Mouse (Mus musculus) spleen, embryonic (tissue): ENCODE measurements around the gene Wscd2.

Experiments
- CTCF ChIA-PET: fragments of 350-600 bp; sonication (Branson Sonifier 250); formaldehyde crosslinking; loops from one replicate; lab custom pipeline; 2022; lab: Charles Lee

Wscd2 gene

DNA sequence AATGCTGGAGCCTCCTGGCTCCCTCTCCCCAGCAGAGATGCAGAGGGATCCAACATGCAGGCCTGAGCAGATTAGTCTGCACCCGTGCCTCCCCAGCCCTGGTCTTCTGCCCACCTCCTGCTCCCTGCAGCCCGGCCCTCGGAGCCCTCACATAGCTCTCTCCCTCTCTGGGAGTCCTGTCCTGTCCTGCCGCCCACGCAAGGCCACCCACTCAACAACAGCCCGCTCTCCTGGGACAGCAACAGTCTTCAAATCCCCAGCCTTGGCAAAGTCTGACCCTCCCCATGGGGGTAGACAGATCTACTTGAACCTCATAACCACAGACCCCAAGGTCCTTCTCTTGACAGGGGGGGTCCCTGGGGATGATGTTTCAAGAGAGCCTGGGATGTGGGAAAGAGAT, 120.4 kb downstream of the Wscd2 start:
- CTCF ChIA-PET: no interaction called here

GRCm38 (mm10) chr5:113611131-113611530, 121.0 kb downstream of the Wscd2 start:
- CTCF ChIA-PET: interaction anchor here (0.7 kb wide), 1 partner anchor 625 kb away, joined by 4 read pairs; no protein-coding TSS in a partner anchor

GRCm38 (mm10) chr5:113611771-113612233, 121.7 kb downstream of the Wscd2 start:
- CTCF ChIA-PET: no interaction called here

DNA sequence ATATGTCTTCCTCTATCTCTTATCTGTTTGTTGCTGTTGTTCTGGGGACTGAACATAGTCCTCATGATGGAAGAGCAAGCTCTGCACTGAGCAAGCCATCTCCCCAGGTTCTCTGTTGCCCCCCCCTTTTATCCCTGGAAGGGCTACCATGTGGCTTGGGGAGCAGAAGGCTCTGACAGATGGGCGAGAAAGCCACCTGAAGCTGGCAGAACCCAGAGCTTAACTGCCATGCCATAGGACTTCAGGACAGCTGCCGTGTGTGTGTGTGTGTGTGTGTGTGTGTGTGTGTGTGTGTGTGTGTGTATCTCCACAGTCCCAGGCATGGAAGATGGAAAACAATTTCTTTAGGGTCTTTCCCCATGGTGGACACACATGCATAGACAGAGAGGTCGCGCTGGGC, 128.6 kb downstream of the Wscd2 start:
- CTCF ChIA-PET: no interaction called here

DNA sequence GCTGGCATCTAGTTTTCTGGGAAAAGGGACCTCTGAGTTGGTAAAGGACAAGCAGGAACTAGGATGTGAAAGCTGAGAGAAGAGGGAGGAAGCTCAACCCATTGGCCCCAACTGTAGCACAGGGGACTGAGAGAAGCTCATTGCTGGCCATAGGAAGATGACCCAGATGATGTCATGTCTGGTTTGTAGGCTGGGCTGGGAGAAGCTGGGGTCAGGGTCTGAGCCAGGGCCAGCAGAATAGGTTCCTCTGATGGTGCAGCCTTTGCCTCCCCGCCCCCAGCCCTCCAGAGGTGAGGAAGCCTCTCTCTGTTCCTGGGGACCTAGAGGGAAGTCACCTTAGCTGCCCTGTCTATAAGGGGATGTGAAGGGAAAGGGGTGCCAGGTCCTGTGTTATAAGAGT, 129.0 kb downstream of the Wscd2 start:
- CTCF ChIA-PET: no interaction called here

- CTCF ChIA-PET: no interaction called here
These were observed 130.1 kb downstream of the Wscd2 start for GRCm38 (mm10) chr5:113620130-113620716.

GRCm38 (mm10) chr5:113620999-113621398, 130.9 kb downstream of the Wscd2 start:
- CTCF ChIA-PET: interaction anchor here (0.5 to 0.6 kb wide), 2 partner anchors 31 to 41 kb away, joined by 3 to 4 read pairs; no protein-coding TSS in a partner anchor

DNA sequence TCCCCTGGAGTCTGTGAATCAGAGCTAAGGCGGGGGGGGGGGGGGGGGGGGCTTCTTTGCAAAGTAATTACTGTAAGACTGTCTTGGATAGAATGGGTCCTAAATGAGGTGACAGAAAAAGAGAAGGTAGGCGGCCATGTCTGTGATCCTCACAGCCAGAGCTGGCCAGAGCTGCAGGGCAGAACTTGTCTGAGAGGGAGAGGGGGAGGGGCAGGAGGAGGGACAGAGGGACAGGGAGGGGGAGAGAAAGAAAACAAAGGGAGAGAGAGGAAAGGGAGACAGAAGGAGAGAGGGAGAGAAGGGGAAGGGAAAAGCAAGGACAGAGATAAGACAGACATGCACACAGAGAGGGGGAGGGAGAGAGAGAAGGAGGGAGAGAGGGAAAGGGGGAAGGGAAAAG, 132.9 kb downstream of the Wscd2 start:
- CTCF ChIA-PET: interaction anchor here (0.7 kb wide), 1 partner anchor 24 kb away, joined by 3 read pairs; no protein-coding TSS in a partner anchor

- CTCF ChIA-PET: no interaction called here
These were observed 134.9 kb downstream of the Wscd2 start for GRCm38 (mm10) chr5:113625068-113625467.

GRCm38 (mm10) chr5:113626352-113626751, 136.2 kb downstream of the Wscd2 start:
- CTCF ChIA-PET: no interaction called here

DNA sequence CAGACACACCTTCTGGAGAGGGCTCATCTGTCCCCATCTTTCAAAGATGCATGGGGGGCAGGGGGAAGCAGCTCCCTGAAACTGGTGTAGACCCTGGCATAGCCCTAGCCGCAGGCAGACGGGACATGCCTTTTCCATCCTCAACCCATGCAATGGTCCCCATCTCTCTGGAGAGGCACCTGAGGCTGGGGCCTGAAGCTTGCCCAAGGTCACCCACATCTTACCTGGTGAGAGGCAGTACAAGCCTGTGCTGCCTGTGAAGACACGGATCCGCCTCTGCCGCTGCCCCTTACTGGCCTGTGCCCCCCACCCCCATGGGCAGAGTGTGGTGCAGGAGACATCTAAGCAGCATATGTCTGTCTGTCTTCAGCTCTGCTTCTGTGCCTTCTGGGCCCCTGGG, 136.9 kb downstream of the Wscd2 start:
- CTCF ChIA-PET: no interaction called here

- CTCF ChIA-PET: interaction anchor here (0.6 kb wide), 1 partner anchor 147 kb away, joined by 5 read pairs; no protein-coding TSS in a partner anchor
These were observed 137.8 kb downstream of the Wscd2 start for GRCm38 (mm10) chr5:113627820-113628437.

DNA sequence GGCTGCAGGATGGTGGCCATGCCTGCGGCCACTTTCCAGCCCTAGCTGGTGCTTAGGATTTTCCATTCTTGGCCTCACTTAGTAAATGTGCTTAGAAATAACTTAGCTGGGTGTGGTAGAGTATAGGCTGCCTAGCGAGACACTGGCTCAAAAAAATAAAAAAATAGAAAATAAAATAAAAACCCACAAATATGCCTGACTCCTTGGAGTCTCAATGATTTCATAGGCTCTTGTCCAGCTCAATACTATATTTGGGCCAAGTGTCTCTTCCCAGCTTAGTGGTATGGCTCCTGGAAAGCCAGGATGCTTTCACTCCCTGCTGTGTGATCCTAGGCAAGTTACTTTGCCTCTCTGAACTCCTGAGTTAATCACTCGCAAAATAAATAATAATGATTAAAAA, 139.1 kb downstream of the Wscd2 start:
- CTCF ChIA-PET: no interaction called here

DNA sequence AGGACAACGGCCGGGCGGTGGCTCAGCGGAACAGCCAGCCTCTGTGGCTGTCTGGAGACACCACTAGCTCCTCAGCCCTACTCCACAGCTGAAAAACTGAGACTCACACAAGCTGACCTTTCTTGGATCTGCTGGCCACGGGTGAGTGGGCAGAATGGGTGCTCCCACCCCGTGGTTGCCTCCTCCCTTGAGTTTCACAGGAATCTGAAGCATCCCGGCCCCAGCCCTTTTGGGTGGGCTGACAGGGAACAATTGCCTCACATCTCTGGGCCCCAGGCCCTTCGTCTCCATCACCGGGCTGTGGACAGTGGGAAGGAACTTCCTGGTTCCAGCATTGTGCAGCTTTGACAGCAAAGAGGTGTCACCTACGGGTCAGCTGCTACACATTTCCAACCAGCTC, 140.0 kb downstream of the Wscd2 start:
- CTCF ChIA-PET: no interaction called here

DNA sequence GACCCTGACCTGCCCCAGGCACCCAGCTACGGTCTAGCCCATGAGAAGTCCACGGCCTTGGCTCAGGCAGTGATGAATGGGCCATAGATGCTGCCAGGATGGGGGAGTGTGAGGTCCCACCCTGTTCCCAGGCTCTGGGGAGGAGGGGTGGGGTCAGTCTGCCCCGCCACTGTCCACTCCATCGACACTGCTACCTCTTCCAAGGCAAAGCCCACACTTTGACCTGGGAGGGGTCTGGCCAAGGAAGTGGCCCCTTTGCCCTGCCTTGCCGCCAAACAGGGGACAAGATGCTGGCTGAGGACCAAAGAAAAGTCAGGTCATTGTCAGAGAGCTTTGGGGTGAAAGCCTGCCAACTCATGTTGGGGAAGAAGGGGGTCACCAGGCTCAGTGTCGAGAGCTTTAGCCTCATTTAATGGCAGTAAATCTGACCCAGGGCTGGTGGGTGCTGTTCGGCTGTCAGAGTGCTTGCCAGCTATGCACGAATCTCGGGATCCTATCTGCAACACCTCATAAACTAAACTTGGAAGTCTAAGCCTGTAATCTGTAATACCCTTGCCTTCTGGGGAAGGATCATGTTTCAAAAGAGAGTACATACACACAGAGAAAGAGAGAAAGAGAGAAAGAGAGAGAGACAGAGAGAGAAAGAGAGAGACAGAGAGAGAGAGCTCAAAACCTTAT, 143.0 kb downstream of the Wscd2 start:
- CTCF ChIA-PET: no interaction called here

- CTCF ChIA-PET: no interaction called here
These were observed 144.0 kb downstream of the Wscd2 start for GRCm38 (mm10) chr5:113634024-113634651.

- CTCF ChIA-PET: no interaction called here
These were observed 144.9 kb downstream of the Wscd2 start for GRCm38 (mm10) chr5:113634887-113635610.

DNA sequence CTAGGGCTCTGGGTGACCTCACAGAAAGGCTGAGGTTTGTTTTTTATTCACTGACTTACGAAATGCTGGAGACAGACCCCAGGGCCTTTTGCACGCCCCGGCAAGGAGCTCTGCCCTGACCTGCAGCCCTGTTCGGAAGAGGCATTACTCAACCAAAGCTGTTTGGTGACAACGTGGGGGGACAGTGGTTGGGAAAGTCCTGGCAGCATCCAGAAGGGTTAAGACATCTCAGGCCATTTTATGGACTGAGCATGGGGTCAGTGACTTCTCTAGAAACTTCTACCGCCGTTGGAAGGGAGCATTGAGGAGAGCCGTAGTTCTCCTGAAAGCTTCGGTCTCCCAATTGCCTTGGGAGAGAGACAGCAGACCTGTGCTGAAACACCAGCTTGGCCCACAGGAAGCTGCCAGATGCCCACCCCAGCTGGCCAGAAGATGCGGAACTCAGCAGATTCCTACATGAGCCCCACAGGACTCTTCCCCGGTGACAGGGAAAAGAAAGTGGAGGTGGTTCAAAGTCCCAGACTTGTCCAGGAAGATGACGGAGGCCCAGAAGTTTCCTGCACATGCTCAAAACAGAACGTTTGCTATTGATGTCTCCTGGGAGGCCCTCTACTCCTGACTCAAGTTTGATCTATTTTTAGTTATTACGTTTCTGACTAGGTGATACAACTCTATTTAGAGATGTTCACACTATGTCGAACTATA, 145.9 kb downstream of the Wscd2 start:
- CTCF ChIA-PET: no interaction called here

DNA sequence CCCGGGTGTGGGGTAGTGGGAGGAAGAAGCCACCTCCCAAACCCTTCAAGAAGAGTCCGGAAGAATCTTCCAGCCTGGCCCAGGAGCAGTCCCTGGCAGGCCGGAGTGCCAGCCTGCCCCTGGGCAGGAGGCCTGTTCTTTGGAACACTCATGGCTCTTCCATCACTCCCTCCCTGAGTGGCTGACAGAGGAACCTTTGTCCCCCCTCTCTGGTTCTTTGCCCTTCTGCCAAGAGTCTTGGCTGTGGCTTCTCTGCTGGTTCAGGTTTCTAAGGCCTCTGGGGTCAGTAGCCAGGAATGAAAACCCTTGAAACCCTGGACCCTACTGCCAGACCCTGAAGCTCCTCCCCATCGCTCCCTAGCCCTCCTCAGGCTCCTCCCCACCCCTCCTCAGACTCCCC, 147.5 kb downstream of the Wscd2 start:
- CTCF ChIA-PET: no interaction called here

DNA sequence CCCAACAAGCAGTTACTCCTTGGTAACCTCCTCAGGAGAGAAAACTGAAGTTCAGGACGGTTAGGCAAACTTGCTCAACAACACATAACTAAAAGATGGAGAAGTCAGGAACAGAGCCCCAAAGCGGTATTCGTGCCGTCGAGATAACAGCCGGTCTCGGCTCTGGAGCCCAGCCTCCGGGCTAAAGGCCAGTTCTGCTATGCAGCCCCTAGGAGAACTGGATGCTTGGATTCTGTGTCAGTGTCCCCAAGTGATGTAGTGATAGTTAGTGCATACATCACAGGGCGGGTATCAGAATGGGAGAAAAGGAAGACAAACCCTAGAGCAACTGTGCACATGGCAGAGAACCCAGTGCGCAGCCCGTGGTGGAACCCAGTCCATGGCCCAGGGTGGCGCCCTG, 147.9 kb downstream of the Wscd2 start:
- CTCF ChIA-PET: no interaction called here

- CTCF ChIA-PET: interaction anchor here (0.7 kb wide), 1 partner anchor 160 kb away, joined by 3 read pairs; no protein-coding TSS in a partner anchor
These were observed 149.0 kb downstream of the Wscd2 start for GRCm38 (mm10) chr5:113639126-113639525.
